Mouse (Mus musculus) lung, postnatal 0 days (tissue): ENCODE measurements around the gene Blm. TPM values are rescaled to one million over a fixed set of nuclear protein-coding genes. Genes with fewer than 3 reads are reported as not detected.

ENCODE experiments used
- ATAC-seq: fragments of 200-750 bp; cut with Nextera tagmentation; 2 replicates; pipeline ENCODE4 v1.8.0; 2017; ENCODE audit warnings: moderate library complexity
- DNase-seq: peaks from one replicate; pipeline ENCODE4 v3.0.0-alpha.2; 2016; ENCODE audit warnings: low spot score
- H3K27ac ChIP-seq: fragments of 300-500 bp; sonication (generic); 2 replicates; pipeline ENCODE4 v1.5.1; 2014; ENCODE audit warnings: antibody characterized with exemption, mild to moderate bottlenecking, low read length, mixed read lengths
- H3K27me3 ChIP-seq: fragments of 300-500 bp; sonication (generic); replicated peaks from 2 replicates; pipeline ENCODE4 v1.6.1; 2014; ENCODE audit warnings: low read length, mixed read lengths; ENCODE audit not compliant: insufficient read depth
- H3K36me3 ChIP-seq: fragments of 300-500 bp; sonication (generic); 2 replicates; pipeline ENCODE4 v1.6.1; 2014; ENCODE audit warnings: low read length, mixed read lengths; ENCODE audit not compliant: insufficient read depth
- H3K4me1 ChIP-seq: fragments of 300-500 bp; sonication (generic); 2 replicates; pipeline ENCODE4 v1.6.1; 2014; ENCODE audit warnings: antibody characterized with exemption, low read depth, low read length, mixed read lengths; ENCODE audit not compliant: insufficient read depth
- H3K4me2 ChIP-seq: fragments of 300-500 bp; sonication (generic); replicated peaks from 2 replicates; pipeline ENCODE4 v1.6.1; 2014; ENCODE audit warnings: low read depth, mild to moderate bottlenecking, low read length, moderate library complexity, mixed read lengths
- H3K4me3 ChIP-seq: fragments of 300-500 bp; sonication (generic); 2 replicates; pipeline ENCODE4 v1.5.1; 2014; ENCODE audit warnings: low read depth, low read length
- H3K9ac ChIP-seq: fragments of 300-500 bp; sonication (generic); replicated peaks from 2 replicates; pipeline ENCODE4 v1.6.1; 2014; ENCODE audit warnings: low read depth, mild to moderate bottlenecking
- H3K9me3 ChIP-seq: fragments of 300-500 bp; sonication (generic); 2 replicates; pipeline ENCODE4 v1.6.1; 2016; ENCODE audit warnings: low read length, mixed read lengths
- CTCF ChIP-seq: IDR thresholded peaks from 2 replicates; pipeline ENCODE4 v1.5.1; 2016; ENCODE audit warnings: antibody characterized with exemption, mild to moderate bottlenecking
- EP300 ChIP-seq: IDR thresholded peaks from 2 replicates; pipeline ENCODE4 v1.6.1; 2016; ENCODE audit warnings: antibody characterized with exemption, mild to moderate bottlenecking, control low read depth
- WGBS: fragments of 180-500 bp; shearing (Covaris S2); extraction: QIAGEN DNeasy Blood & Tissue Kit; methylation state at CpG from one replicate; pipeline ENCODE4 v1.1.7; 2014; 5-methylcytosine and 5-hydroxymethylcytosine counted together
- polyA plus RNA-seq: library from polyadenylated mRNA; unstranded; fragments of >200 nt; fragmentation: Nextera tagmentation; extraction: Ambion mirVana; gene quantifications from 2 replicates; pipeline ENCODE4 v1.2.1, GENCODE M21; 2015

Blm gene
- polyA plus RNA-seq, 1 experiment from 2014 or later: 2.4 TPM

- peak; percentile 54; the same call in 1 of the 2 replicates for ATAC-seq
- Histone ChIP-seq H3K9me3 (no peaks in the 10 kb centered on the region), H3K27ac (no peak overlapping the region), H3K36me3 (no peaks in the 10 kb centered on the region), H3K27me3 (no peaks in the 10 kb centered on the region), H3K4me3 (no peak overlapping the region), H3K4me2 (no peak overlapping the region), H3K4me1 (no peaks in the 10 kb centered on the region), H3K9ac (no peak overlapping the region)
- TF ChIP-seq CTCF (no peak), EP300 (no peak)
- DNase-seq: peak; percentile 64
- WGBS: 42% methylated on average over 9 of the region's 9 CpGs
These were observed 40.8 kb upstream of the Blm start for GRCm38 (mm10) chr7:80575750-80576149.

GRCm38 (mm10) chr7:80573076-80573475 is 38.2 kb upstream of the Blm start:
- Histone ChIP-seq H3K4me1 (no peaks in the 10 kb centered on the region), H3K4me2 (no peak overlapping the region), H3K4me3 (no peak overlapping the region), H3K9me3 (no peaks in the 10 kb centered on the region), H3K27ac (no peak overlapping the region), H3K27me3 (no peaks in the 10 kb centered on the region), H3K9ac (no peak overlapping the region), H3K36me3 (no peaks in the 10 kb centered on the region)
- DNase-seq (no peak), ATAC-seq (no peak)
- 40% methylated on average over 3 of the region's 3 CpGs for WGBS
- TF ChIP-seq CTCF: no peak
- no peak for TF ChIP-seq EP300

GRCm38 (mm10) chr7:80567982-80568381 is 33.1 kb upstream of the Blm start:
- ATAC-seq (no peak), DNase-seq (no peak)
- no peaks in the 10 kb centered on the region for H3K4me1 ChIP-seq
- no peak overlapping the region for H3K4me3 ChIP-seq
- no peaks in the 10 kb centered on the region for H3K36me3 ChIP-seq
- H3K9ac ChIP-seq: no peak overlapping the region
- H3K27ac ChIP-seq: no peak overlapping the region
- no peaks in the 10 kb centered on the region for H3K27me3 ChIP-seq
- WGBS: 86% methylated on average over 8 of the region's 8 CpGs
- TF ChIP-seq EP300 (no peak), CTCF (no peak)
- no peak overlapping the region for H3K4me2 ChIP-seq
- H3K9me3 ChIP-seq: no peaks in the 10 kb centered on the region

GRCm38 (mm10) chr7:80561931-80562330 is 27.0 kb upstream of the Blm start:
- Histone ChIP-seq H3K9ac (no peak overlapping the region), H3K4me3 (no peak overlapping the region), H3K4me1 (no peaks in the 10 kb centered on the region), H3K27ac (peak overlapping the region; percentile 43; the same call in 1 of the 2 replicates), H3K9me3 (no peaks in the 10 kb centered on the region), H3K27me3 (no peaks in the 10 kb centered on the region), H3K36me3 (no peaks in the 10 kb centered on the region), H3K4me2 (no peak overlapping the region)
- no peak for TF ChIP-seq EP300
- TF ChIP-seq CTCF: no peak
- DNase-seq (peak; percentile 68), ATAC-seq (peak; percentile 80)
- 56% methylated on average over 5 of the region's 5 CpGs for WGBS

GRCm38 (mm10) chr7:80561271-80561670 is 26.4 kb upstream of the Blm start:
- no peaks in the 10 kb centered on the region for H3K9me3 ChIP-seq
- no peak overlapping the region for H3K4me3 ChIP-seq
- H3K4me2 ChIP-seq: no peak overlapping the region
- no peaks in the 10 kb centered on the region for H3K36me3 ChIP-seq
- TF ChIP-seq EP300: no peak
- TF ChIP-seq CTCF: no peak
- DNase-seq: no peak
- WGBS: 70% methylated on average over 9 of the region's 9 CpGs
- no peaks in the 10 kb centered on the region for H3K4me1 ChIP-seq
- peak overlapping the region; percentile 43; the same call in 1 of the 2 replicates for H3K27ac ChIP-seq
- no peak overlapping the region for H3K9ac ChIP-seq
- H3K27me3 ChIP-seq: no peaks in the 10 kb centered on the region
- no peak for ATAC-seq

- no peaks in the 10 kb centered on the region for H3K9me3 ChIP-seq
- H3K4me3 ChIP-seq: no peak overlapping the region
- DNase-seq (no peak), ATAC-seq (no peak)
- no peaks in the 10 kb centered on the region for H3K27me3 ChIP-seq
- H3K4me2 ChIP-seq: no peak overlapping the region
- no peak overlapping the region for H3K9ac ChIP-seq
- no peaks in the 10 kb centered on the region; the same call in 1 of the 2 replicates for H3K4me1 ChIP-seq
- no peak overlapping the region for H3K27ac ChIP-seq
- 49% methylated on average over 5 of the region's 5 CpGs for WGBS
- H3K36me3 ChIP-seq: no peaks in the 10 kb centered on the region
- TF ChIP-seq EP300: no peak
- no peak for TF ChIP-seq CTCF
These were observed 23.7 kb upstream of the Blm start for GRCm38 (mm10) chr7:80558572-80558971.

- no peaks in the 10 kb centered on the region for H3K27me3 ChIP-seq
- H3K4me1 ChIP-seq: no peaks in the 10 kb centered on the region; the same call in 1 of the 2 replicates
- H3K9ac ChIP-seq: no peak overlapping the region
- no peak overlapping the region for H3K4me3 ChIP-seq
- H3K27ac ChIP-seq: no peak overlapping the region
- no peaks in the 10 kb centered on the region for H3K9me3 ChIP-seq
- DNase-seq: no peak
- no peaks in the 10 kb centered on the region for H3K36me3 ChIP-seq
- H3K4me2 ChIP-seq: no peak overlapping the region
- ATAC-seq: no peak
- TF ChIP-seq EP300 (no peak), CTCF (peak; percentile 51)
- WGBS: 50% methylated on average over 8 of the region's 8 CpGs
These were observed 23.2 kb upstream of the Blm start for GRCm38 (mm10) chr7:80558101-80558500.
